Comparison of ENCODE assay signal across 8 mouse cellular contexts in genomic region chr11:59226251-59226650, GRCm38 (mm10). TPM values are rescaled to one million over a fixed set of nuclear protein-coding genes. Genes with fewer than 3 reads are reported as not detected.
DNase-seq lines count a peak whose midpoint lies in the region; ATAC-seq and TF ChIP-seq lines count a peak whose summit lies in the region.

No protein-coding gene starts in this region.

- TF ChIP-seq CTCF in heart, adult 2 months (IDR thresholded peaks at IDR 0.05): no peak

- H3K4me1 ChIP-seq in heart, adult 2 months (ENCODE audit: control insufficient read depth, insufficient read depth, low read length): peaks cover 28% of the 10 kb centered on the region
- H3K4me1 ChIP-seq in forebrain, embryonic 10.5 days: peaks cover 48% of the 10 kb centered on the region
- H3K4me1 ChIP-seq in liver, embryonic 13.5 days (replicated peaks): peaks cover 79% of the 10 kb centered on the region

- no peaks in the 10 kb centered on the region for H3K9me3 ChIP-seq in forebrain, embryonic 10.5 days
- H3K9me3 ChIP-seq in liver, embryonic 13.5 days (replicated peaks): no peaks in the 10 kb centered on the region

- no peaks in the 10 kb centered on the region for H3K27me3 ChIP-seq in heart, adult 2 months (ENCODE audit: control insufficient read depth, insufficient read depth, low read length)
- H3K27me3 ChIP-seq in forebrain, embryonic 10.5 days (ENCODE audit: poor library complexity, severe bottlenecking): no peaks in the 10 kb centered on the region
- H3K27me3 ChIP-seq in liver, embryonic 13.5 days: no peaks in the 10 kb centered on the region

- ATAC-seq in liver, embryonic 13.5 days (ENCODE audit: low read depth): no peak

- WGBS in heart, adult 2 months: 7% methylated on average over 3 of the region's 3 CpGs
- WGBS in forebrain, embryonic 10.5 days: 77% methylated on average over 3 of the region's 3 CpGs
- 49% methylated on average over 3 of the region's 3 CpGs for WGBS in liver, embryonic 13.5 days (ENCODE audit: insufficient replicate concordance)

- H3K27ac ChIP-seq in heart, adult 2 months: peak overlapping the region; percentile 100
- 0 out of 2 replicates have a peak overlapping the region, but pooled peaks have one; percentile 98 for H3K27ac ChIP-seq in forebrain, embryonic 10.5 days
- peak overlapping the region; percentile 96 for H3K27ac ChIP-seq in liver, embryonic 13.5 days

- peak overlapping the region; percentile 86 for H3K4me2 ChIP-seq in liver, embryonic 13.5 days

- H3K4me3 ChIP-seq in heart, adult 2 months: peak overlapping the region; percentile 90
- peak overlapping the region; percentile 99 for H3K4me3 ChIP-seq in forebrain, embryonic 10.5 days
- H3K4me3 ChIP-seq in liver, embryonic 13.5 days (replicated peaks): peak overlapping the region; percentile 100

- peaks cover 13% of the 10 kb centered on the region for H3K79me2 ChIP-seq in heart, adult 2 months (replicated peaks; ENCODE audit: control insufficient read depth, insufficient read depth, low read length)

- no peak for TF ChIP-seq POLR2A in heart, adult 2 months (IDR thresholded peaks at IDR 0.05; ENCODE audit: insufficient read depth, low read depth, low read length)

- no peak for DNase-seq in heart, adult 2 months
- no peak for DNase-seq in heart, adult 18-20 months
- DNase-seq in 416B (ENCODE audit: low read depth): peak; percentile 63
- no peak for DNase-seq in forebrain, embryonic 10.5 days (ENCODE audit: extremely low spot score, low spot score)
- no peak for DNase-seq in liver, embryonic 13.5 days
- no peak for DNase-seq in adrenal gland, adult 8-10 months
- no peak for DNase-seq in ovary, adult 18-20 months (ENCODE audit: low spot score)
- DNase-seq in adrenal gland, adult 2 months: no peak

- H3K9ac ChIP-seq in heart, adult 2 months (ENCODE audit: low read depth, low read length): peak overlapping the region; percentile 6; the same call in 1 of the 2 replicates
- peak overlapping the region; percentile 100 for H3K9ac ChIP-seq in liver, embryonic 13.5 days

- no peak for TF ChIP-seq EP300 in heart, adult 2 months (IDR thresholded peaks at IDR 0.05; ENCODE audit: insufficient read depth, low read depth, low read length)

- peaks cover 46% of the 10 kb centered on the region for H3K36me3 ChIP-seq in heart, adult 2 months (ENCODE audit: control insufficient read depth, insufficient read depth, low read length)
- H3K36me3 ChIP-seq in forebrain, embryonic 10.5 days (replicated peaks): peaks cover 36% of the 10 kb centered on the region
- H3K36me3 ChIP-seq in liver, embryonic 13.5 days: peaks cover 26% of the 10 kb centered on the region

- intact Hi-C loops in heart, adult 2 months (cut with DNase I): loop anchor here (2.0 to 5.0 kb wide), 3 partner anchors 17 to 63 kb away; partner anchors contain the start of genes 2310033P09Rik, Guk1 and Iba57

RNA-seq across cellular contexts. Expression of gene Arf1, which starts 1.8 kb away (rescaled TPM):
- 100 to 1,000 TPM; 245 to 274 TPM for total RNA-seq in heart, adult 2 months (2021)
- polyA plus RNA-seq in heart, adult 2 months (2012; rRNA removed): 345 and 383 TPM in 2 replicates
- 100 to 1,000 TPM; 261 to 267 TPM for total RNA-seq in heart, adult 18-20 months (2021)
- polyA plus RNA-seq in forebrain, embryonic 10.5 days (2016; fragmentation: Nextera tagmentation; extraction: Ambion mirVana): 613 and 629 TPM in 2 replicates
- polyA plus RNA-seq in liver, embryonic 13.5 days (2015; fragmentation: Nextera tagmentation; extraction: Ambion mirVana): 275 and 317 TPM in 2 replicates
- 100 to 1,000 TPM; 408 to 506 (median 446) TPM for total RNA-seq in adrenal gland, adult 8-10 months (2022)
- 100 to 1,000 TPM; 436 to 451 TPM for total RNA-seq in adrenal gland, adult 2 months (2021)
- 456 and 530 TPM in 2 replicates for polyA plus RNA-seq in adrenal gland, adult 2 months (2012; rRNA removed)

RNA-seq across cellular contexts. Expression of gene 2310033P09Rik, which starts 18.1 kb away (rescaled TPM):
- 1 to 10 TPM; 8.4 to 9.4 TPM for total RNA-seq in heart, adult 2 months (2021)
- 10.7 and 12.1 TPM in 2 replicates for polyA plus RNA-seq in heart, adult 2 months (2012; rRNA removed)
- 10 to 100 TPM in 1 of 2 experiments, 1 to 10 TPM in 1; 9.9 to 11.8 TPM for total RNA-seq in heart, adult 18-20 months (2021)
- 44.8 and 46.8 TPM in 2 replicates for polyA plus RNA-seq in forebrain, embryonic 10.5 days (2016; fragmentation: Nextera tagmentation; extraction: Ambion mirVana)
- 26.2 and 26.8 TPM in 2 replicates for polyA plus RNA-seq in liver, embryonic 13.5 days (2015; fragmentation: Nextera tagmentation; extraction: Ambion mirVana)
- total RNA-seq in adrenal gland, adult 8-10 months (2022): 10 to 100 TPM; 25.8 to 31.2 (median 29.6) TPM
- total RNA-seq in adrenal gland, adult 2 months (2021): 10 to 100 TPM; 22.5 to 26.0 TPM
- polyA plus RNA-seq in adrenal gland, adult 2 months (2012; rRNA removed): 14.1 and 15.1 TPM in 2 replicates

RNA-seq across cellular contexts. Expression of gene Mrpl55, which starts 24.0 kb away (rescaled TPM):
- total RNA-seq in heart, adult 2 months (2021): 100 to 1,000 TPM; 113 to 117 TPM
- polyA plus RNA-seq in heart, adult 2 months (2012; rRNA removed): 78.1 and 110 TPM in 2 replicates
- total RNA-seq in heart, adult 18-20 months (2021): 100 to 1,000 TPM; 122 to 133 TPM
- 123 and 130 TPM in 2 replicates for polyA plus RNA-seq in forebrain, embryonic 10.5 days (2016; fragmentation: Nextera tagmentation; extraction: Ambion mirVana)
- polyA plus RNA-seq in liver, embryonic 13.5 days (2015; fragmentation: Nextera tagmentation; extraction: Ambion mirVana): 69.6 and 75.8 TPM in 2 replicates
- 10 to 100 TPM; 46.0 to 53.6 (median 47.1) TPM for total RNA-seq in adrenal gland, adult 8-10 months (2022)
- total RNA-seq in adrenal gland, adult 2 months (2021): 10 to 100 TPM; 47.5 to 61.8 TPM
- polyA plus RNA-seq in adrenal gland, adult 2 months (2012; rRNA removed): 56.4 and 64.8 TPM in 2 replicates

RNA-seq across cellular contexts. Expression of gene Guk1, which starts 34.2 kb away (rescaled TPM):
- total RNA-seq in heart, adult 2 months (2021): 100 to 1,000 TPM in 1 of 2 experiments, 10 to 100 TPM in 1; 97.5 to 113 TPM
- polyA plus RNA-seq in heart, adult 2 months (2012; rRNA removed): 120 and 127 TPM in 2 replicates
- 100 to 1,000 TPM; 108 to 133 TPM for total RNA-seq in heart, adult 18-20 months (2021)
- 129 and 135 TPM in 2 replicates for polyA plus RNA-seq in forebrain, embryonic 10.5 days (2016; fragmentation: Nextera tagmentation; extraction: Ambion mirVana)
- polyA plus RNA-seq in liver, embryonic 13.5 days (2015; fragmentation: Nextera tagmentation; extraction: Ambion mirVana): 71.2 and 76.4 TPM in 2 replicates
- total RNA-seq in adrenal gland, adult 8-10 months (2022): 10 to 100 TPM; 67.1 to 80.4 (median 72.1) TPM
- 10 to 100 TPM; 48.2 to 72.0 TPM for total RNA-seq in adrenal gland, adult 2 months (2021)
- polyA plus RNA-seq in adrenal gland, adult 2 months (2012; rRNA removed): 80.0 and 95.2 TPM in 2 replicates

RNA-seq across cellular contexts. Expression of gene Gjc2, which starts 43.2 kb away (rescaled TPM):
- total RNA-seq in heart, adult 2 months (2021): under 1 TPM; 0.45 to 0.57 TPM
- 0.72 and 0.73 TPM in 2 replicates for polyA plus RNA-seq in heart, adult 2 months (2012; rRNA removed)
- under 1 TPM; 0.54 to 0.77 TPM for total RNA-seq in heart, adult 18-20 months (2021)
- polyA plus RNA-seq in forebrain, embryonic 10.5 days (2016; fragmentation: Nextera tagmentation; extraction: Ambion mirVana): not detected in 2 replicates
- polyA plus RNA-seq in liver, embryonic 13.5 days (2015; fragmentation: Nextera tagmentation; extraction: Ambion mirVana): 0.05 and 0.07 TPM in 2 replicates
- total RNA-seq in adrenal gland, adult 8-10 months (2022): 1 to 10 TPM in 2 of 4 experiments, under 1 TPM in 2; 0.66 to 1.4 (median 1.2) TPM
- 1 to 10 TPM in 1 of 2 experiments, under 1 TPM in 1; 0.29 to 1.5 TPM for total RNA-seq in adrenal gland, adult 2 months (2021)
- 3.0 TPM in 2 replicates for polyA plus RNA-seq in adrenal gland, adult 2 months (2012; rRNA removed)
